Mouse (Mus musculus) limb, embryonic 13.5 days (tissue): ENCODE data around the gene Notch4. TPM values are rescaled to one million over a fixed set of nuclear protein-coding genes. Genes with fewer than 3 reads are reported as not detected.

Experiments used
- ATAC-seq: fragments of 200-750 bp; cut with Nextera tagmentation; 2 replicates; pipeline ENCODE4 v1.8.0; 2017; ENCODE audit warnings: low read depth, moderate number of reproducible peaks, moderate TSS enrichment; ENCODE audit not compliant: low FRiP score
- H3K27ac ChIP-seq: fragments of 300-500 bp; sonication (generic); 2 replicates; pipeline ENCODE4 v1.5.1; 2015; ENCODE audit warnings: inconsistent platforms, mild to moderate bottlenecking, moderate library complexity
- H3K27me3 ChIP-seq: fragments of 300-500 bp; sonication (generic); 2 replicates; pipeline ENCODE4 v1.6.1; 2015; ENCODE audit warnings: mild to moderate bottlenecking, inconsistent platforms
- H3K36me3 ChIP-seq: fragments of 300-500 bp; sonication (generic); 2 replicates; pipeline ENCODE4 v1.6.1; 2015; ENCODE audit warnings: inconsistent platforms, mild to moderate bottlenecking, moderate library complexity
- H3K4me1 ChIP-seq: fragments of 300-500 bp; sonication (generic); 2 replicates; pipeline ENCODE4 v1.6.1; 2015; ENCODE audit warnings: inconsistent platforms
- H3K4me2 ChIP-seq: fragments of 300-500 bp; sonication (generic); replicated peaks from 2 replicates; pipeline ENCODE4 v1.6.1; 2015; ENCODE audit warnings: inconsistent platforms, mild to moderate bottlenecking, moderate library complexity
- H3K4me3 ChIP-seq: fragments of 300-500 bp; sonication (generic); 2 replicates; pipeline ENCODE4 v1.5.1; 2015; ENCODE audit warnings: moderate library complexity, mild to moderate bottlenecking, inconsistent platforms
- H3K9ac ChIP-seq: fragments of 300-500 bp; sonication (generic); 2 replicates; pipeline ENCODE4 v1.6.1; 2015; ENCODE audit warnings: mild to moderate bottlenecking, inconsistent platforms
- H3K9me3 ChIP-seq: fragments of 300-500 bp; sonication (generic); 2 replicates; pipeline ENCODE4 v1.6.1; 2016; ENCODE audit warnings: inconsistent platforms
- WGBS: fragments of 180-500 bp; shearing (Covaris S2); methylation state at CpG from one replicate; pipeline ENCODE4 v1.1.7; 2015; 5-methylcytosine and 5-hydroxymethylcytosine counted together
- polyA plus RNA-seq: library from polyadenylated mRNA; unstranded; fragments of >200 nt; fragmentation: Nextera tagmentation; extraction: Ambion mirVana; gene quantifications from 2 replicates; pipeline ENCODE4 v1.2.1, GENCODE M21; 2015

Notch4 gene
- polyA plus RNA-seq, 1 experiment from 2014 or later, result 5.3 TPM

DNA sequence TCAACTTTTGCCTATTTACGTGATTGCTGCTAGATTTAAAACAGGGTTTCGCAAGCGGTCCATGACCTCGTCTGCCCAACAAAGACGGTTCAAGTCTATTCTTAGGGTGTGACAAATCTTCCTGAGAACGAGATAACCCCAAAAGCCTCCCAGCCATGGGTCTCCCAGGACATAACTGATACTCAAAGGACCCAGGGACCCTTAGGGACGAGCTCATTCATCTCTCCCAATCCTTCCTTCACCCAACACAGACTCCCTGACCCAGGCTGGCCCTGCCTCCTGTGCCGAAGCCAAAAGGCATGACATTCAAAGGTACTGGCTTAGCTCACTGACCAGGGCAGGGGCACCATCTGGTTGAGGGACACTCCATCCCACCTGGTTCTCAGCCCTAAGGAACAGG lies 7.7 kb upstream of the Notch4 start:
- Histone ChIP-seq H3K27ac (no peak overlapping the region), H3K4me2 (no peak overlapping the region), H3K9ac (no peak overlapping the region), H3K9me3 (no peaks in the 10 kb centered on the region), H3K27me3 (no peaks in the 10 kb centered on the region), H3K4me1 (no peaks in the 10 kb centered on the region), H3K4me3 (no peak overlapping the region), H3K36me3 (no peaks in the 10 kb centered on the region)
- WGBS, result 88% methylated on average over 8 of the region's 8 CpGs
- ATAC-seq, result no peak

DNA sequence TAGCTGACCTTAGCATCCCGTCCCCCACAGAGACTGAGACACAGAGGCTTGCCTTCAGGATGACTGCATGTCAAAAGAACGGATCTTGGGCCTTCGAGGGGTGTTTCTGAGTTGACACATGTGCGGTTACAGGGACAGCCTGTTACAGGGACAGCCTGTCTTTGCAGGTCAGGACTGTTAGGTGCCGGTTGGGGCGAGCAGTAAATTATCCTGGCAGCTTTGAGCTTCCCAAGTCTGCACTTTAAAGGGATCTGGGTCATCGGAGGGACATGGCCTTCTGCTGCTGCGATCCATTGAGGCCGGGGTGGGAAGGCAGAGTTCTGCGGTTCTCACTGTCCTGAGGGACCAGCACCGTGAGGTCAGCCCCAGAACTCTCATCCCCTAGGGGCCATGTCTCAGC lies 6.7 kb upstream of the Notch4 start:
- WGBS, result 40% methylated on average over 11 of the region's 11 CpGs
- Histone ChIP-seq H3K36me3 (no peaks in the 10 kb centered on the region), H3K27ac (no peak overlapping the region), H3K27me3 (no peaks in the 10 kb centered on the region), H3K4me1 (no peaks in the 10 kb centered on the region), H3K9ac (no peak overlapping the region), H3K4me3 (no peak overlapping the region), H3K4me2 (no peak overlapping the region), H3K9me3 (no peaks in the 10 kb centered on the region)
- ATAC-seq, result no peak

DNA sequence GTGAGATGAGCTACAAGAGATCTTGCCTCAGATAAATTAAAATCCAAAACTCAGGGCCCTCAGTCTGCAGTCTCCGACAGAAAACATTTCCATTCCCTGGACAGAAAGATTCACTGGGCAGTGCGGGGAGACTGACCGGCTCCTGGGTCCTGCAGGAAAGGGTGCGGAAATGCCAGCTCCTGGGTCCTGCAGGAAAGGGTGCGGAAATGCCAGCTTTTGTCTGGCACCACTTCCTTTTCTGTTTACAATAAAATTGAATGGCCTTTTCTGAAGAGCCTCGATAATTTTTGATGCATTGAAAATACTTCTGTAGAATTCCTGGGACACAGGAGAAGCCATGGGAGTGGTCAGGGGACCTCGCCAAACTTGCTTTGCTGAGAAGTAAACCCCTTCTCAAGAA lies 5.0 kb upstream of the Notch4 start:
- Histone ChIP-seq H3K27ac (no peak overlapping the region), H3K36me3 (no peaks in the 10 kb centered on the region), H3K9ac (no peak overlapping the region), H3K4me1 (peaks cover 4% of the 10 kb centered on the region), H3K4me2 (no peak overlapping the region), H3K4me3 (no peak overlapping the region), H3K9me3 (no peaks in the 10 kb centered on the region), H3K27me3 (no peaks in the 10 kb centered on the region)
- no peak for ATAC-seq
- WGBS, result 83% methylated on average over 7 of the region's 7 CpGs

DNA sequence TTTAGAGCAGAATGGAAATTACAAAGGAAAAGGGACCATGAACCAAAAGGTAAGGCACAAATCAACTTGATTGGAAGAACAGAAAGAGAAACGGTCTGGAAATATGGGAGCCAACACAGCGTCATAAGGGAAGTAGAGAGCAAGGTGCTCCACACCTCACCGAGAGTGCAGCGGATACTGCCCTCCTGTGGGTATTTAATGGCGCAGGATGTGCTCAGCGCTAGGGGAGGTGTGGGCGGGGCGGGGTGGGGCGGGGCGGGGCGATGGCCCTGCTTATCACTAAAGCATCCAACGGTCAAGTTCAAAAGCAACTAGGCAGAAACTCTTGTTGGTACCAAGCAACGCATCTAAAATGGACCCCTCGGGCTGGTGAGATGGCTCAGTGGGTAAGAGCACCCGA lies 4.2 kb upstream of the Notch4 start:
- no peak for ATAC-seq
- Histone ChIP-seq H3K36me3 (no peaks in the 10 kb centered on the region), H3K4me3 (no peak overlapping the region), H3K27me3 (no peaks in the 10 kb centered on the region), H3K27ac (no peak overlapping the region), H3K4me1 (peaks cover 12% of the 10 kb centered on the region), H3K9ac (no peak overlapping the region), H3K9me3 (no peaks in the 10 kb centered on the region), H3K4me2 (no peak overlapping the region)
- 23% methylated on average over 15 of the region's 15 CpGs for WGBS

DNA sequence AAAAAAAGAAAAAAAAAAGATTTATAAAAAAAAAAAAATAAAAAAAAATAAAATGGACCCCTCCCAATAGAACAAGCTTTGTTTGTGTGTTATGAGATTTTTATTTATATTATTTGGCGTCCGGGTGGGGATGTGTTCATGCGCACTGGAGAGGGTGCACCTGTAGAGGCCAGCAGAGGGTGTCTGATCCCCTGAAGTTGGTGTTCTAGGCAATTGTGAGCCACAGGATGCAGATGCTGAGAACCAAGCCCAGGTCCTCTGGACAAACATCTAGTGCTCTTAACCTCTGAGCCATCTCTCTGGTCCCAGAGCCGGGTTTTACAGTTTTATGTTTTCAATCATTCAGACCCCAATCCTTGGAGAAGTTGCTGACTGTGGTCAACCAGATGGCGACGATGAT lies 3.6 kb upstream of the Notch4 start:
- Histone ChIP-seq H3K4me3 (no peak overlapping the region), H3K9me3 (no peaks in the 10 kb centered on the region), H3K27ac (no peak overlapping the region), H3K4me2 (no peak overlapping the region), H3K36me3 (no peaks in the 10 kb centered on the region), H3K4me1 (peaks cover 16% of the 10 kb centered on the region), H3K9ac (no peak overlapping the region), H3K27me3 (no peaks in the 10 kb centered on the region)
- no peak for ATAC-seq
- 91% methylated on average over 6 of the region's 6 CpGs for WGBS

DNA sequence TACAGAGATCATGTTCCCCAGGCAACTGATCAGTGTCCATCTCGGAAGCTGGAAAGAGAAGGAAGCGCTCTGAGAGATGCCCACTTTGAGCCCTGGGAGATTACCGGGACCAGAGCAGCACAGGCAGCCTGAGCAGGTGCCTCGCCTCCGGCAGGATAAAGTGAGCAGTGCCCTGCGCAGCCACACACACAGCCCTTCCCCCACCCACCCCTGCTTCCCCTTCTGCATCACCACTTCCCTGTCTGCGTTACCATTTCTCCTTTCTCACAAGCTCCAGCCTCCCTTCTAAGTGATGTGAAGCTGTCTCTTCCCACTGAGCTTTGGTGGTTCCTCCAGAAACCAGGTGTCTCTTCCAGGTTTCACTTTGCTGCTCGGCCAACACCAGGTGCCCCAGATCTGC lies 2.9 kb upstream of the Notch4 start:
- no peaks in the 10 kb centered on the region for H3K9me3 ChIP-seq
- H3K9ac ChIP-seq, result no peak overlapping the region; the same call in 1 of the 2 replicates
- peaks cover 16% of the 10 kb centered on the region for H3K4me1 ChIP-seq
- peak overlapping the region; percentile 22; the same call in 1 of the 2 replicates for H3K27ac ChIP-seq
- no peaks in the 10 kb centered on the region for H3K27me3 ChIP-seq
- 38% methylated on average over 8 of the region's 8 CpGs for WGBS
- no peaks in the 10 kb centered on the region for H3K36me3 ChIP-seq
- H3K4me2 ChIP-seq, result peak overlapping the region; percentile 21; the same call in 1 of the 2 replicates
- no peak for ATAC-seq
- no peak overlapping the region for H3K4me3 ChIP-seq

DNA sequence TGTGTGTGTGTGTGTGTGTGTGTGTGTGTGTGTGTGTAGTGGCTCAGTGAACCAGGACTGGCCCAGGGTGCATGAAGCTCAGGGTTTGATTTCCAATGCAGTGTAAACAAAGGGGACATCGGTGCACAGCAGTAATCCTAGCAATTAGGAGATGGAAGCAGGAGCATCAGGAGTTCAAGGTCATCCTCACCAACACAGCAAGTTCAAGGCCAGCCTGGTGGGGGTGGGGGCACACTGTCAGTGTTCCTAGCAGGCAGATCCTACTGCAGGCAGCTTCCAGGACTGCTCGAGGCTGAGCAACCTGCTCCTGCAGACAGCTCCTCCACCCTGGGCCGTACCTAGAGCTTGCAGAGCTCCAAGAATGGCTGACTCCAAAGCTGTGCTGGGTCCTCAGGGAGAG lies 1.5 kb upstream of the Notch4 start:
- Histone ChIP-seq H3K9ac (no peak overlapping the region), H3K4me2 (no peak overlapping the region), H3K27ac (no peak overlapping the region), H3K27me3 (peaks cover 5% of the 10 kb centered on the region; the same call in 1 of the 2 replicates), H3K4me1 (peaks cover 20% of the 10 kb centered on the region), H3K36me3 (no peaks in the 10 kb centered on the region), H3K9me3 (no peaks in the 10 kb centered on the region), H3K4me3 (no peak overlapping the region)
- WGBS, result 69% methylated on average over 3 of the region's 3 CpGs
- ATAC-seq, result no peak

DNA sequence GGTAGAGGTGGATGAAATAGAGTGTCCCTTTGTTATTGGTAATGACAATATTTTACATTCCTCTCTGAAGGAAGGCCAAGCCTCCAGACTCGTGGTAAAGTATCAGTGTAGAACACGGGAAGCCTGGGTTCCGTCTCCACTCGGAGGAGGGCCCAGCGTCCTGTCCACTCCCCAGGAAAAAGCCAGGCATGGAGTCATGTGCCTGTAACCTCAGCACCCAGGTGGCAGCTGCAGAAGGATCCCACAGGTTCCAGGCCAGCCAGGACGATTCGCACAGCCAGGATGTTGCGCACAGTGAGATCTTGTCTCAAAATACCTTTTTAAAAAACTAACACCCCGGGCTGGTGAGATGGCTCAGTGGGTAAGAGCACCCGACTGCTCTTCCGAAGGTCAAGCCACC lies 714 bp upstream of the Notch4 start:
- no peak for ATAC-seq
- 71% methylated on average over 11 of the region's 11 CpGs for WGBS

DNA sequence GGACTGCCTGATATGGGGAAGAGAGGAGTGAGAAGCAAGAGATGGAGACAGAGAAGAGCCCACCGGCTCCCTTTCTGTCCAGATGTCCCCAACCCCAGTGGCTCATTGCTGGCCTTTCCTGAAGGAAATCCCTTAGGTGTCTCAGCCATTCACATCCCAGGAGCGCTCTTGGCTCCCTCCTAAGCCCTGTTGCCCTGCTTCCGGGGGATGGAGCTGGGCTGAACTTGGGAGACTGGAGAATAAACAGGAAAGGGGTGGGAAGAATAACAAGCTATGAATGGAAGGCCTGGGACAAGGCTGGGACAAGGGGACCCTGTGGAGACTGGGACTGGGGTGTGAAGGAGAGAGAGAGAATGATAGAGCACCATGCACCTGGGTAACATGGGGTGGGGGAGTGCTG lies 728 bp downstream of the Notch4 start:
- Histone ChIP-seq H3K9ac (0 out of 2 replicates have a peak overlapping the region, but pooled peaks have one; percentile 15), H3K4me2 (peak overlapping the region; percentile 30), H3K4me3 (no peak overlapping the region), H3K4me1 (peaks cover 20% of the 10 kb centered on the region), H3K27ac (no peak overlapping the region), H3K9me3 (no peaks in the 10 kb centered on the region), H3K27me3 (peaks cover 10% of the 10 kb centered on the region; the same call in 1 of the 2 replicates), H3K36me3 (no peaks in the 10 kb centered on the region)
- WGBS, result 24% methylated on average over 3 of the region's 3 CpGs
- no peak for ATAC-seq

More for the DNA sequence above, 714 bp upstream of the Notch4 start:
- Histone ChIP-seq H3K4me2 (no peak overlapping the region), H3K9me3 (no peaks in the 10 kb centered on the region), H3K4me3 (no peak overlapping the region), H3K9ac (no peak overlapping the region), H3K27me3 (peaks cover 7% of the 10 kb centered on the region; the same call in 1 of the 2 replicates), H3K4me1 (peaks cover 20% of the 10 kb centered on the region), H3K36me3 (no peaks in the 10 kb centered on the region), H3K27ac (no peak overlapping the region)

DNA sequence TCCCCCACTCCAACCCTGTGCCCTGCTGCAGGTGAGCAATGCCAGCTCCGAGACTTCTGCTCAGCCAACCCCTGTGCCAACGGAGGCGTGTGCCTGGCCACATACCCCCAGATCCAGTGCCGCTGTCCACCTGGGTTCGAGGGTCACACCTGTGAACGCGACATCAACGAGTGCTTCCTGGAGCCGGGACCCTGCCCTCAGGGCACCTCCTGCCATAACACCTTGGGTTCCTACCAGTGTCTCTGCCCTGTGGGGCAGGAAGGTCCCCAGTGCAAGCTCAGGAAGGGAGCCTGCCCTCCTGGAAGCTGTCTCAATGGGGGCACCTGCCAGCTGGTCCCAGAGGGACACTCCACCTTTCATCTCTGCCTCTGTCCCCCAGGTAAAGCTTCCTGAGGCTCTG lies 3.2 kb downstream of the Notch4 start:
- 62% methylated on average over 9 of the region's 9 CpGs for WGBS
- H3K36me3 ChIP-seq, result no peaks in the 10 kb centered on the region
- no peak overlapping the region for H3K4me2 ChIP-seq
- ATAC-seq, result no peak
- peaks cover 10% of the 10 kb centered on the region; the same call in 1 of the 2 replicates for H3K27me3 ChIP-seq
- no peak overlapping the region for H3K4me3 ChIP-seq
- no peak overlapping the region for H3K9ac ChIP-seq
- H3K4me1 ChIP-seq, result peaks cover 20% of the 10 kb centered on the region
- H3K27ac ChIP-seq, result no peak overlapping the region
- no peaks in the 10 kb centered on the region for H3K9me3 ChIP-seq

DNA sequence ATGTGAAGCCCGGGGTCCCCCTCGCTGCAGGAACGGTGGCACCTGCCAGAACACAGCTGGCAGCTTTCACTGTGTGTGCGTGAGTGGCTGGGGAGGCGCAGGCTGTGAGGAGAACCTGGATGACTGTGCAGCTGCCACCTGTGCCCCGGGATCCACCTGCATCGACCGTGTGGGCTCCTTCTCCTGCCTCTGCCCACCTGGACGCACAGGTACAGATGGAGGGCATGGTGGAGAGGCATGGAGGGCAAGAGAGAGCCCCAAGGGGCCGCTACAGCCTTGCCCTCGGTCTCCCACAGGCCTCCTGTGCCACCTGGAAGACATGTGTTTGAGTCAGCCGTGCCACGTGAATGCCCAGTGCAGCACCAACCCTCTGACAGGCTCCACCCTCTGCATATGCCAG lies 4.4 kb downstream of the Notch4 start:
- no peak for ATAC-seq
- Histone ChIP-seq H3K36me3 (no peaks in the 10 kb centered on the region), H3K9ac (no peak overlapping the region), H3K9me3 (no peaks in the 10 kb centered on the region), H3K4me3 (no peak overlapping the region), H3K27me3 (peaks cover 10% of the 10 kb centered on the region; the same call in 1 of the 2 replicates), H3K27ac (no peak overlapping the region), H3K4me1 (peaks cover 20% of the 10 kb centered on the region), H3K4me2 (no peak overlapping the region)
- WGBS, result 80% methylated on average over 13 of the region's 13 CpGs

DNA sequence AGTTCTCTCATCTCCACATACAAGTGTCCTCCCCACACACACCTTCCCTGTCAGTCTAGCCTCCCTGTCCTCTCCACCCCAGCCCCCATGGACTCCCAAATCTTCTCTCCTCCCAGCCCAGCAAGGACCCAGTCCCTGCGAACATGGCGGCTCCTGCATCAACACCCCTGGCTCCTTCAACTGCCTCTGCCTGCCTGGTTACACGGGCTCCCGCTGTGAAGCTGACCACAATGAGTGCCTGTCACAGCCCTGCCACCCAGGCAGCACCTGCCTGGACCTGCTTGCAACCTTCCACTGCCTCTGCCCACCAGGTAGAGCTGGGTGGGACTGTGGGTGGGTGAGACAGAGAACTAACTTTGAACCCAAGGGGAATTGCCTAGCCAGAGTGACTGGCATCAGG lies 5.9 kb downstream of the Notch4 start:
- peaks cover 10% of the 10 kb centered on the region; the same call in 1 of the 2 replicates for H3K27me3 ChIP-seq
- no peak overlapping the region for H3K4me2 ChIP-seq
- H3K36me3 ChIP-seq, result no peaks in the 10 kb centered on the region
- H3K9me3 ChIP-seq, result no peaks in the 10 kb centered on the region
- peaks cover 8% of the 10 kb centered on the region for H3K4me1 ChIP-seq
- WGBS, result 73% methylated on average over 4 of the region's 4 CpGs
- H3K27ac ChIP-seq, result no peak overlapping the region
- no peak overlapping the region for H3K9ac ChIP-seq
- H3K4me3 ChIP-seq, result no peak overlapping the region
- ATAC-seq, result no peak

DNA sequence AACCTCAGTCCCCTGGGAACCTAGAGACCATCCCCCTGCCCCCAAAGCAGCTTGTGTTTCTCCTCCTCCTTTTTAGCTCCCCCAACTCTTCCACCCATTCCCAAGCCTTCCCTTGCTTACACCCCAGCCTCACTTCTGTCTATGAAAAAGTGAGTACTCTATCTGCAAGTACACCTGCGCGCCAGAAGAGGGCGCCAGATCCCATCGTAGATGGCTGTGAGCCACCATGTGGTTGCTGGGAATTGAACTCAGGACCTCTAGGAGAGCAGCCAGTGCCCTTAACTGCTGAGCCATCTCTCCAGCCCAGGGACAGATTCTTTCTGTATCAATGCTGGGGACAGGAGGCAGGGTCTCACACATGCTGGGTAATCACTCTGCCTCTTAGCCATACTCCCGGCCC lies 7.8 kb downstream of the Notch4 start:
- WGBS, result 12% methylated on average over 5 of the region's 5 CpGs
- no peak for ATAC-seq
- H3K27ac ChIP-seq, result no peak overlapping the region
- H3K4me2 ChIP-seq, result no peak overlapping the region
- H3K27me3 ChIP-seq, result peaks cover 10% of the 10 kb centered on the region; the same call in 1 of the 2 replicates
- no peaks in the 10 kb centered on the region for H3K9me3 ChIP-seq
- H3K36me3 ChIP-seq, result no peaks in the 10 kb centered on the region
- peaks cover 11% of the 10 kb centered on the region for H3K4me1 ChIP-seq
- no peak overlapping the region for H3K9ac ChIP-seq
- H3K4me3 ChIP-seq, result no peak overlapping the region
